Mouse (Mus musculus) adrenal gland, postnatal 25 days (tissue): ENCODE data around the gene Olfr521. TPM values are rescaled to one million over a fixed set of nuclear protein-coding genes. Genes with fewer than 3 reads are reported as not detected.
"Not testable (repeated sequence)": the region's sequence is repeated elsewhere in the genome, so short reads cannot be mapped to it uniquely, and the experiment has no call there.

Experiments used
- DNase-seq: peaks from one replicate; pipeline ENCODE4 v3.0.0; 2021; ENCODE audit warnings: mixed read lengths
- long read RNA-seq: library from polyadenylated mRNA; stranded (forward); transcript quantifications from one replicate; pipeline ENCODE4 v2.0.0, GENCODE M21; 2021
- total RNA-seq: library from RNA; stranded (reverse); gene quantifications from 2 replicates; pipeline ENCODE4 v1.2.3, GENCODE M21; 2021

Olfr521 gene
- not detected in 2 replicates for total RNA-seq
- long read RNA-seq: 0 reads

GRCm38 (mm10) chr7:99763207-99763606 is at the start of gene Olfr521:
Olfr521 (plus strand) TSS chr7:99763507.
- no peak for DNase-seq

DNA sequence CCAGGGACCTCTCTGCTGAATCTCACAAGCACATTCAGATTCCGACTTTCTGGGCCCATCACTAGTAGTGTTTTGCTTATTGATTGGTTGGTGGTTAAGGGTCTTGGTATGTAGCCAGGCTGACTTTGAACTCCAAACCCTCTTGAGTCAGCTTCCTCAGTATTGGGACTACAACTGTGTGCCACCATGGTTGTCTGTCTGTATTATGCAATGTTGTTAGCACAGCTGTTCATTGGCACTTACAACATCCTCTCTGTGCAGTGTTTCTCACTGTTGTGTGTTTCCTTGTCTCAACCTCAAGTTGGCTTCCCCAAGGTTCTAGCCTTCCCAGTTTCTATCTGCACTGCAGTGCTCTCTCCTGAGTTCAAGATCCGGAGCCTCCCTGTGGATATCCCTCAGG is 46.8 kb upstream of the Olfr521 start:
- no peak for DNase-seq

DNA sequence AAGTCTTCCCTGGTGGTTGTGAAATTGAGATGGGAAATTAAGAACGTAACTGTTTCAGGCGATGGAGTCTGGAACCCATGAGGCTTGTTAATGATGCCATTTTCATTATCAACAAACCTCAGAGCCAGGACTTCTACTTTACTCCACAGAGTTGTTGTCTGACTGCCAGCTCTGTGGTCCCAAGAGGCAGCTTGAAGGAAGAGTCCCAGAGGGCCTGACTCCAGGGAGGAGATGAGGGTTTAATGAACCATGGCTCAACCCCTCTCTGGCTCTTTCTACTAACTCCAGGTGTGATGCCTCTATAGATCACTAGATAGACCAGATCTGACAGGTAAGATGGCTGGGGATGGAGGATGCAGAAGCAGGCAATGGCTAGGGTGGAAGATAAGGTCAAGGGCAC is 33.3 kb upstream of the Olfr521 start, which contains the start of gene Olfr520:
Olfr520 (plus strand) TSS at position 301 of the 400 bp plus-strand sequence.
- no peak for DNase-seq

DNA sequence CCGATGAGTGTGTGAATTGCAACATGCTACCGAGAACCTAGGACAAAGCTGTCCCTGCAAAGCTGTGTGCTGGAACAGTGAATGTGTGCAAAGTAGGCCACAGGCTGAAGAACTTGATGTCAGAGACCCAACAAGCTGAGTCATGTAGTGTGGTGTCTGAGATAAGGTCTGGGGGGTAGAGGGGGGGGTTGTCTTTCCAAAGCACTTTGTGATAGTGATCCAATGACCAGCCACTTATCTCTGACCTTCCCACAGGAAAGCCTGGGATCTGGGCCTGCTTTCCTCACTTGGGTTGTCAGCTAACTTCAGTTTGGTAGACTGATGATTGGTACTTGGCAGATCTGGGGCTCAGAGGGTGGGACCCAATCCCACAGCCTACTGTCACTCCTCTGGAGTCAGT is 28.7 kb upstream of the Olfr521 start:
- DNase-seq: no peak

- not testable (repeated sequence) for DNase-seq
These were observed 27.8 kb upstream of the Olfr521 start for GRCm38 (mm10) chr7:99735491-99735890.

GRCm38 (mm10) chr7:99739276-99739675 is 24.0 kb upstream of the Olfr521 start:
- DNase-seq: no peak

GRCm38 (mm10) chr7:99781385-99781784 is 18.1 kb downstream of the Olfr521 start:
- DNase-seq: no peak

GRCm38 (mm10) chr7:99781916-99782315 is 18.6 kb downstream of the Olfr521 start:
- no peak for DNase-seq

GRCm38 (mm10) chr7:99783421-99783820 is 20.1 kb downstream of the Olfr521 start:
- no peak for DNase-seq

DNA sequence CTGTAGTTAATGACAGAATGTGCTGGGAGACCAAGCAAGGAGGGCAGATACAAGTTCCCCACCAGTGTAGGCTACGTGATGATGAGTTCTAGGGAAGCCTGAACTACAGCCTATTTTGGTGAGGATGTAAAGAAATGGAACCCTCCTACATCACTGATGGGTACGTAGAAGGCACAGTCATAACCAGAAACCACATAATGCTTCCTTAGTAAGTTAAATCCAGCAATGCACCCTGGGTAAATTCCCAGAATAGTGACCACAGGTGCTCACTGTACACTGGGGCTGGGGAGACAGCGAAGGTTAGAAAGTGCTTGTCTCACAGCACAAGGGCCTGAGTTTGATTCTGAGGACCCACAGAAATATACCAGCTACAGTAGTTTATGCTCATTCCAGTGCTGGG is 22.2 kb downstream of the Olfr521 start:
- DNase-seq: no peak

DNA sequence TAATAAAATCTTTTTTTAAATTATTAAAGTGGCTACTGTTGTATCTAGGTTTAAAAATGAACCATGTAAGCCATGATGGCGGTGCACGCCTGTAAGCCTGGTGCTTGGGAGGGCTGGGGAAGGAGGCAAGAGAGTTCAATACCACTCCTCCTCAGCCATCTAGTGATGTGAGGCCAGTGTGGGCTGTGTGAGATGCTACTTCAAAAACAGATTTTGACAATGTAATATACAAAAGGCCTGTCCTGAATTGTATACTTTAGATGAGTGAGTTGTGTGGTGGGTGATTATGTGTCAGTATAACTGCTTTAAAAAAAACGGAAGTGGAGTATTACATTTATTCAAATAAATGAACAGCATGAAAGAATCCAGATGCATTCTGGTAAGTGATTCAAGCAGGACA is 23.5 kb downstream of the Olfr521 start:
- DNase-seq: no peak

- DNase-seq: no peak
These were observed 24.6 kb downstream of the Olfr521 start for GRCm38 (mm10) chr7:99787935-99788334.

GRCm38 (mm10) chr7:99788563-99788962 is 25.3 kb downstream of the Olfr521 start:
- no peak for DNase-seq

GRCm38 (mm10) chr7:99790816-99791215 is 27.5 kb downstream of the Olfr521 start:
- no peak for DNase-seq

- DNase-seq: no peak
These were observed 30.8 kb downstream of the Olfr521 start for GRCm38 (mm10) chr7:99794096-99794495.

DNA sequence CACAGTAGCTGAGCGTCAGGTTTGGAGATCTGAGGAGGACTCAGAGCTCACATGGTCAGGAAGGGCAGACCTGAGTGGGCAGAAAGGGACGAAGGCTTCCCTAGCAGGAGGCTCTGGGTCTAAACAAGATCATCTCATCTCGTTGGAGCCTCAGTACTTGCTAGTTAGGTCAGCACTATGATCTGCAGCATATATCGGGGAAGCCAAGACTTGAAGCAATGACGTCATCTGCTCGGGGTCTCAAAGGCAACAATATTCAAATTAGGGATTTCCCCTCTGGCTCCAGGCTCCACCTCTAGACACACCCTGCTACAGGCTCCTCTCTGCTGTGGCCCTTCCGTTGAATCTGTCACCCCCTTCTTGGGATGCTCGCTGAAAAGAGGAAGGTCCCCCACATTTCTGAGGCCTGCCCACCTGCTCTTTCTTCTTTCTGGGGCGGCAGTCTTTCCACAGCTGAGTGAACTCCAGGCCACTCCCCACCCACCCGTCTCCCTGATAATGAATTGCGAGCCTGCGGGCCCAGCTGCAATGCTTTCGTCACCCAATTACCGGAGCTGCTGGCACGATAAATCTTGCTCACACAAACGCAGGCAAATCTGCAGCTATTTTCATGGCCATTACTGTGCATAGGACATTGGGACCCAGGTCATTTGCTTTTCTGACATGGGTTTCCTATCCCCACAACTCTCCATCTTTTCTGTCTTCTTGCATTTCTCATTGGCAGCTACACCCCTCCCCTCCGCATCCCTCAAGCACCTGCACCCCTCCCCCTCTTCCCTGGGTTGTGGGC is 32.1 kb downstream of the Olfr521 start:
- DNase-seq: no peak

DNA sequence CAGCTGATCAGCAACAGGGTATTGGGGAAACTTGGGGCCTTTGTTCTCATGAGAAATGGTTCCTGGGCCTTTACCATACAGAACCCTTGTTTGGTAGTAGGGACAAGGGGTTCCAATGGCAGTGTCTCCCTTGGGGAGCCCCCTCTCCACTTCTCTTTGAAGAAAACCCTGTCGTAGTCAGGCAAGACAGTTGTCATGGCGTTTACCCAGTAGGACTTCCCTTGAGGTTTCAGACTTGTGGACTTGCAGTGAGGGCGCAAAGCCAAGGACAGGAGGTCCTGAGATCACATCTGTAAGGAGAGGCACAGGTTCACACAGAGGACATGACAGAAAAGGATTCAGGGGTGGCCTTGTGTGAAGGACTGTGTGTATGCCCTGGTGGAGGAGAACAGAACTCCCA is 33.2 kb downstream of the Olfr521 start:
- DNase-seq: no peak

GRCm38 (mm10) chr7:99797261-99797660 is 34.0 kb downstream of the Olfr521 start:
- no peak for DNase-seq

DNA sequence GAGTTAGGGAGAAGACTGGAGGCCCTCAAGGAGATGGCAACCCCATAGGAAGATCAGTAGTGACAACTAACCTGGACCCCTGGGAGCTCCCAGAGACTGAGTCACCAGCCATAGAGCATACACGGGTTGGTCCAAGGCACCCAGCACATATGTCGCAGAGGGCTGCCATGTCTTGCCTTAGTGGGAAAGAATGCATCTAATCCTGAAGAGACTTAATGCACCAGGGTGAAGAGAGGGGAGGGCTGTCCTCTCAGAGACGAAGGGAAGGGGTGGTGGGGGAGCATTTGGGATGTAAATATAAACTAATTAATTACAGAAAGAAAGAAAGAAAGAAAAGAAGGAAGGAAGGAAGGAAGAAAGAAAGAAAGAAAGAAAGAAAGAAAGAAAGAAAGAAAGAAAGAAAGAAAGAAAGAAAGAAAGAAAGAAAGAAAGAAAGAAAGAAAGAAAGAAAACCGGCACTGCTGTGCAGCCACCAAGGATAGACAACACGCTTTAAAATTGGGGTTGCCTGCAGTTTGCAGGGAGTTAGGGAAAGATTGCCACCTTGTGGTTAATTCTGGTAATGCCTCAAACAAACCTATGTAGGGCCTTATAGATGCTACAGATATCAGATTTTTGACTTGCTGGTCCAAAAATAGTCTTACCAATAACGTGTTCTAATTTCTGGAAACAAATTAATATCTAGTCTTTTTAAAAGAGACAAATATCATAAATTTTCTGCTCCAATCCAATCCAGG is 34.8 kb downstream of the Olfr521 start:
- no peak for DNase-seq

DNA sequence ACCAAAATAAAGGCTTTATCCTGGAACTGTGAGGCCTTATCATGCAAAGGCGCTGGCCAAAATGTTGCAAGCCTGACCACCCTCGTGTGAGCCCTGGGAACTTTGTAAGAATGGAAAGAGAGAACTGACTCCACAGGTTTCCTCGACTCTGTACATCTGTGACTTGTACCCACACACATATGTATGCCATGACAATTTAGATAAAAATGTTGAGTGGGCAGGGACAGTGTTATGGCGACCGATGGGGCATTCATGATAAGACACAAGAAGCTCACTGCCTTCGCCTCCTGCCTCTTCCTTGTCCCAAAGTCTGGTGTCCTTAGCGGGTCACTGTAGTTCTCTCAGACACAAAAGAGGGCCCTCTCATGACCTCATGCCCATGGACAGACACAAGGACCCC is 35.8 kb downstream of the Olfr521 start:
- no peak for DNase-seq

GRCm38 (mm10) chr7:99803535-99803934 is 40.2 kb downstream of the Olfr521 start:
- DNase-seq: no peak

DNA sequence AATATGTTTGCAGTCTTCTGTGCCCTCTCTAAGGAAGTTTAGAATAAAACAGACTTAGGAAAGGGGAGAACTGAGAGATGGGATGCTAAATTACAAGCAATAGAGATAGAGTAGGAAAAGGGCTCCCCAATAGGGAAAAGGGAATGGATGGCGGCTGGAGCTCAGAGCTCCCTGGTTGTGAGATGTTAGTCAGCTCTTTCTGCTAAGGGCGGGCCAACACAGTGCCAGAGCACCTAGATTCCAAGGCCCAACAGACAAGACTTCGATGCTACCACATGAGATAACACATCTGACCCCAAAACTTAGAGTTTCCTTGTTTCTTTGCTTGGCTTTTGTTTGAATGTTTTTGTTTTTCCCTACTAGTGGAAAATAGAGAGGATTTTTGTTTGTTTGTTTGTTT is 40.7 kb downstream of the Olfr521 start:
- not testable (repeated sequence) for DNase-seq

DNA sequence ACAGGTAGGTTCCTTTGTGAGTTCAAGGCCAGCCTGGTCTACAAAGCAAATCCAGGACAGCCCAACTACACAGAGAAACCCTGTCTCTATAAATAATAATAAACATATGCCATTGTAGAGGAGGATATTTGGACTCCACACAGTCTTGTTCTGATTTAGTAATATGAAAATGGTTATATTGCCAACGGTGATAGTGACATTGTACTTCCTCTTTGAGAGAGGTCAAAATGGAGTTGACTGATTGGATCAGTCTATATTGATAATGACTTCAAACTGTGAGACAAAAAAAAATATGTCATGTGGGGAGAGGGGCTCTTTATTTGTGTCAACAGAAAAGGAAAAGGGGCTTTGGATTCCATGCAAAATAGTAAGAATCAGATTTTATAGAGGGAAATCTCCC is 42.0 kb downstream of the Olfr521 start:
- DNase-seq: no peak

DNA sequence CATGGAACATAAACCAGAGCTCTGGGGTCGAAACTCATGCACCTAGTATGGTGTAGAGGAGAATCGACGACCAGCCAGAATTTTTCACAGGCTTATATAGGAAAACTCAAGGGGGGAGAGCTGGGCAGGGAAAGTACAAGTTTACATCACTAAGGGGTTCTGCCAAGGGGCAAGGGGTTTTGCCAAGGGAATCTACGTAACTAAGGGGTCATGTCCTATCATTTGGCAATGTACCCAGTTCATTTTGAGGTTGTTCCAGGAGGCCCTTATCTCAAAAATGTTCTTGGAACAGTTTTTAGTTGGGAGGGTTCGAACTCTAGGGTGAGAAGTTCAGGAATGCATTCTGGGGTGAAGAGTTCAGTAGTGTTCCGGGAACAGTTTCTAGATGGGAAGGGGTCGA is 43.7 kb downstream of the Olfr521 start:
- not testable (repeated sequence) for DNase-seq
